Mouse (Mus musculus): Measurements from ENCODE around the gene Ryr3.

The Ryr3 gene

DNA sequence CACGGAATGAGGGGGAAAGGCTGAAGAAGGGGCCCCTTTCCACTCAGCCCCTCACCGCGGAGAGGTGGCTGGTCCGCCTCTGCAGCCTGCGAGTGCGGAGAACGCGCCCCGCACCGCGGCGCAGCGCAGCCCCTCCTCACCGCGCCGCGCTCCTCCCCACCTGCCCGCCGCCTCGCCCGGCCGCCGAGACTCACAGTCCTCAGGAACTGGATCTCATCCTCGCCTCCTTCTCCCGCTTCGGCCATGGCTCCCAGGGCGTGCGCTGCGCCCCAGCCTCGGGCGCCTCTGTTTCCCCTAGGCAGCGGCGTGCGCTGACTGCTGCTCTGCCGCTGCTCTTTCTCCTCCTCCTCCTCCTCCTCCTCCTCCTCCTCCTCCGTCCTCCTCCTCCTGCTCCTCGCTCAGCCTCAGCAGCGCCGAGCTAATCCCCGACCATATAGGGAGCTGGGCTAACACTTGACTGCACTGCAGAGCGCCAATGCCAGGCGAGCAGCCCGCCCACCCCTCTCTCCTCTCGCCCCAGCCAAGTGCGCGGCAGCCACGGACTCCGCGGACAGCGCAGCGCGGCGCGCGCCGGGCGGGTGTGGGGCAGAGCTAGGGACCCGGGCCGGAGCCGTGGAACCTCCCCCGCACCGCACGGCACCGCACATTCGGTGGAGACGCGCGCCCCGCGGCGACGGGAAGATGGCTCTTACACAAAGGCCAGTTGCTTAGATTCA, at the start of gene Ryr3:
Gene Ryr3, minus strand, starts transcription at position 351 of the 716 bp plus-strand sequence.
- DNase-seq (ENCODE audit: extremely low read depth, low read depth) = no peak

GRCm38 (mm10) chr2:113238871-113239270, 22.0 kb upstream of the Ryr3 start:
- no peak for DNase-seq (ENCODE audit: extremely low read depth, low read depth)

DNA sequence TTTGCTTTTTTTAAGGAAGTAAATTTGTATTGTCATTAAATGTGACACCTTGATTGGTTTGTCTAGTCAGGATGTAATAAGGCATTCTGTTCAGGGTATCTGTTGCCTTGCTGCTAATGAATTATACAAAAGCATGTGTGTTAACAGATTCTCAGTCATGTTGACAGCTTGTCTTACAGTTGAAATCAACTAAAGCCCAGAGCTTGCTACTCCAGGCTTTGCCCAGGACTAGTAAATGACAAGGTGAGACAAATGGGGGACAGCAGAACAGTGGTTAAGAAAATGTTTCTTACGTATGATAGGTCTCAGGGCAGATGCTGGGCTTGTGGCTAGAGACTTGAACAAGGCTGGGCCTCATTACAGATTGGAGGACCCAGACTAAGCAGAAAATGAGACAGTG, 20.1 kb upstream of the Ryr3 start:
- DNase-seq (ENCODE audit: extremely low read depth, low read depth) = no peak

- peak; percentile 6 for DNase-seq (ENCODE audit: extremely low read depth, low read depth)
Measured at GRCm38 (mm10) chr2:113234559-113234958, 17.7 kb upstream of the Ryr3 start.

GRCm38 (mm10) chr2:113233356-113233755, 16.5 kb upstream of the Ryr3 start:
- no peak for DNase-seq (ENCODE audit: extremely low read depth, low read depth)

GRCm38 (mm10) chr2:113216105-113216745, 671 bp downstream of the Ryr3 start:
- no peak for DNase-seq (ENCODE audit: extremely low read depth, low read depth)

DNA sequence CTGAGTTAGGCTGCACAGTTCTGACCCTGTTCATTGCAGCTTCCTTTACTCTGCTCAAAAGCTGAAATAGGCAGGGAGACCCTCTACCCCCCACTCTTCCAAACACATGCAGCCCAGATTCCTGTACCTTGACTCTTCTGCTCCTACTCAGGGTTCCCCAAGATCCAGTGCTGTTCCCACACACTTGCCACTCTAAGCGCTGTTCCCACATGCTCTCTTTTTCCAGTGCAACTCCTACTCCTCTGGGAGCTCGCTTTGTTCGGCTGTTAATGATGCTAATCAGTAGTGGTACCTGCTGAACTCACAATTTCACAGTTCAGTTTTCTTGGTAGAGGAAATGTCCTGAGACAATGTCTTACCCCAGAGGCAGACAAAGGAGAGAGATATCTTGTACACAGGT, 6.9 kb downstream of the Ryr3 start:
- DNase-seq (ENCODE audit: extremely low read depth, low read depth) = no peak

DNA sequence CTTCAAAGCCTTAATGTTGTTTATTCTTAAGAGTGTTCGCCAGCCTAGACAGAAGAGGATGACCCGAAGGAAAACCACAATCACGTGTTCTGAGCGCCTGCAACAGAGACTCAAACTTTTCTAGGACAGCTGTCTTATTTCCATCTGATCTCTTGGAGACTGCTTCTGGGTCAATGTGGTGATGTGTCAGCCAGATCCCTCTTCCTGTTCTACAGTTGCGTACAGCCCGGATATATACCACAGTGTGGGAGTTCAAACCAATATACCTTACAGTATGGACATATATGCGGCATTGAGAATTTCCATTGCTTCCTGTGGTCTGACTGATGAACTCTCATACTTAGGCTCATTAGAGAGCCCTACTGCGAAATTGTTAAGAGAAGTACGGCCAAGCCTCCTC, 7.6 kb downstream of the Ryr3 start:
- DNase-seq (ENCODE audit: extremely low read depth, low read depth) = no peak

GRCm38 (mm10) chr2:113202857-113203256, 14.0 kb downstream of the Ryr3 start:
- DNase-seq (ENCODE audit: extremely low read depth, low read depth) = no peak

DNA sequence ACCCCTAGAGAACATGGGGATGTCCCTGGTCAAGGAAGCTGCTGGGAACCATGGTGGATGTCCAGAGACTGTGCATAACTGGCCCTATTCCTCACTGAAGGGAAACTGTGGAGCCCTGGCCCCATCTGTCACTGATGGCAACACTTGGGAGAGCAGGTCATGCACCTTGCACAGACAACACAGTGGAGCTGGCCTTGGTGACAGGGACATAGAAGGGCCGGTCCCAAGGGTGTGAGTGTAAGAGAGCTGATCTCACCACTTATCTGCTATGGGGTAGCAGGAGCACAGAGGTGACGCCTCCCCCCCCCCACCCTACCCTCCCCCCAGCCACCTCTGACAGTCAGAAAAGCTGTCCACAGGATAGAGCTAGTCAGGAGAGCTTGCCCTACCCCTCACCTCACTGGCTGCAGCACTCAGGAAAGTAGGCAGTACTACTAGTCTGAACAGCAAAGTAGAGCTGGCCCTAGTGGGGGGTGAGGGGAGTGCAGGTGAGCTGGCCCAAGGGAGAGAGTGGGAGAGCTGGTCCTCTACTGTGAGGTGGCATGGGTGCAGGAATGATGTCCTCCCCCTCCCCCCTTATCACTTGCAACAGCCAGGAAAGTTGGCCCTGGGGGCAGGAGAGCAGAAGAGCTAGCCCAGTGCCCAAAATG, 17.7 kb downstream of the Ryr3 start:
- no peak for DNase-seq (ENCODE audit: extremely low read depth, low read depth)

GRCm38 (mm10) chr2:113187158-113187557, 29.7 kb downstream of the Ryr3 start:
- no peak for DNase-seq (ENCODE audit: extremely low read depth, low read depth)

DNA sequence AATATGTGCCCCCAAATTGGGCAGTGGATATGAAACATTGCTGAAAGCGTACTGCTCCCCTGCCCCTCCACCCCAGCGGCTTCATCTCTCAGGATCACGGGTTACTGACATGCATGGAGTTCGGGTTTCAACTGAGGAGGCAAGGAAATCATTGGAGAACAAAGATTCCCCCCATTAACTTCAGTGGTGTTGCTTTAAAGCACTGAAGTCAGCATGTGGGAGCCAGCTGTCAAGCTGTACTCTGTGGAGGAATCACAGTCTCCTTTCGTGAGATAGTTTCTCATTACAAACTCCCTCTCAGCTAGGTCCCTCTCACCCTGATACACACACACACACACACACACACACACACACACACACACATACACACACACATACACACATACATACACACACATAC, 35.2 kb downstream of the Ryr3 start:
- no peak for DNase-seq (ENCODE audit: extremely low read depth, low read depth)

- DNase-seq (ENCODE audit: extremely low read depth, low read depth) = no peak
Measured at GRCm38 (mm10) chr2:113178047-113178446, 38.8 kb downstream of the Ryr3 start.

DNA sequence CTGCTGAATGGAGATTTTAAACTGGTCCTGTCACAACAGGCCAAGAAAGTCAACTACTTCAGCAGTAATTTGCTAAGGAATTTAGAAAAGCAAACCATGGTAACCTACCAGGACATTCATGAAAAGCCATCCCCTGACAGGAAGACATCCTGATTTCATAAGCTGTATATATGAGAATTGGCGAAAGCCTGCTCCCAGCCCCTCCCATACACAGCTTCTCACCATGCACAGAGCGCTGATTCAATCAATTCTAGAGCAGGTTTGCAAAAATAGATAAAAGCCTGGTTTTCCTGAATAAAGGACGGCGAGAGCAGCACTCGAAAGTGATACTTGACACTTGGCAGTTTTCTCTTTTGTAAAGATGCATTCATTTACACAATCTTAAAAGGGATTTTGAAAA, 40.6 kb downstream of the Ryr3 start:
- DNase-seq (ENCODE audit: extremely low read depth, low read depth) = no peak

- no peak for DNase-seq (ENCODE audit: extremely low read depth, low read depth)
Measured at GRCm38 (mm10) chr2:113168096-113168495, 48.8 kb downstream of the Ryr3 start.

DNA sequence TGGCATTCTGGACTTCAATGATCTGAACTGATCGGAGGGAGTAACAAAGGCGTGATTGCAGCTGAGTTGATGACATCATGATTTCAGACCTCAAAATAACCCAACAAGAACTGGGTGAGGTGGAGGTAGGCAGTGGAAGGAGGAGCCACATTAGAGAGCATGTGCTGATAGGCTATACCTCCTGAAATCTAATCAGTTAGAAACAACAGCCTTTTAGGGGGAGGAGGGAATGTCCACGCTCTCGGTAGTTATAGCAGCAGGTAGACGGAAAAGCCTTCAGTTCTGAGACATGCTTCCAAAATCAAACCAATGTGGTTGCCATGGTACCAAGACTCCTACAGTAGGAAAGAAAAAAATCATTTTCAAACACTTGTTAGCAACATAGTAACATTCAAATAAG, 55.4 kb downstream of the Ryr3 start:
- no peak for DNase-seq (ENCODE audit: extremely low read depth, low read depth)

DNA sequence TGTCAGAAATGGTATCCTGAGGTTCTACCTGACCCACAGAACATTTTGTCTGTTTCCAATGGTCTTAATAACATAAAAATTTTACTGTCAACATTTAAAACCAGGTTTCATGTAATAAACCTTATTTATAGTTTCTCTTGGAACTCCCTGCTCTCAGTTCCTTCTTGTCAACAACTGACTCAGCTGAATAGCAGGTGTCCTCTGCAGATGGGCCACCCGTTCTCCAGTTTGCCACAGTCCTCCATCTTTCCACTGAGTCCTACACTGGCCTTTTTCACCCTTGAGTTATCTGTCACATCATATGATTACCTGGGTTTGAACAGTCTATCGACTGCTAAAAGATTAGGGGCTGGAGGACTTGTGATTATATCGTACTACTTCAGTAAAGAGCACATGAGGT, 79.1 kb downstream of the Ryr3 start:
- DNase-seq (ENCODE audit: extremely low read depth, low read depth) = no peak

GRCm38 (mm10) chr2:113123476-113123875, 93.4 kb downstream of the Ryr3 start:
- DNase-seq (ENCODE audit: extremely low read depth, low read depth) = no peak

DNA sequence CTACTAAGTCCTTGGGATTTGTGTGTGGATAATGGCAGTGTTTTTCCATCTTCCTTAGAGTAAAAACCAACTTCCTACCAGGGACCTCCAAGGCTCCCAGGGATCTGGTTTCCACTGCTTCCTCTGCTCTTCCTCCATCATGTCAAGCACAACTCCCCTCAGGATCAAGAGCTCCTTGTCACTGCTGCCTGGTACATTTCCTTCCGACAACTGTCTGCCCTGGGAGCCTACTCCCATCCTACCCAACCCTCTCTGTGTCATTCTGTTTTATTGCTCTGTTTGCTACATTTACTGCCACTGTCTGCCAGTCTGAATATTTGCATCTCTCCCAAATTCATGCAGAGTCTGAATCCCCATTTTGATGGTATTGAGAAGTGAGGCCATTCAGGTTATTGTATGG, 97.8 kb downstream of the Ryr3 start:
- no peak for DNase-seq (ENCODE audit: extremely low read depth, low read depth)

DNA sequence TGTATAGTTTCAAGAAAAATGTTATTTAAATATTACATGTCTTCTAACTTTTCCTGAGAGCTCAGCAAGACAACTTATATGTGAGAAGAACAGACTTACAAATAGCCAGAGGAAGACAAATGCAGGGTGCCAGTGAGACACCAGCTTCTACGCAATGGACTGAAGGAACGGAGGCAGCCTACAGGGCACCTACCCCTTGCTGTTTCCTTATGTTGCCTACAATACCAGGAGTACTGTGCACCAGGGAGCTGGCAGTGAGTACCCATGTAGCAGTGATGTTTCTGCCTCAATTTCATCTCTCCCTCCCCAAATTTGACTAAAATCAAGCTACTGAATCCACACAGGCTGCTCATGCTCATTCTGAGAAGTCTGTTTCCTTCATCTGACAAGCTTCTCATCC, 100.1 kb downstream of the Ryr3 start:
- no peak for DNase-seq (ENCODE audit: extremely low read depth, low read depth)

- no peak for DNase-seq (ENCODE audit: extremely low read depth, low read depth)
Measured at GRCm38 (mm10) chr2:113115897-113116283, 101.0 kb downstream of the Ryr3 start.

- no peak for DNase-seq (ENCODE audit: extremely low read depth, low read depth)
Measured at GRCm38 (mm10) chr2:113115248-113115896, 101.5 kb downstream of the Ryr3 start.

All from MEL-GATA-1-ER (cell line).